Mouse (Mus musculus) thymus, postnatal 14 days (tissue): ENCODE results near the gene Tas2r134.

ENCODE experiments used
- DNase-seq: peaks from one replicate; pipeline ENCODE4 v3.0.0; 2021

Tas2r134 gene

DNA sequence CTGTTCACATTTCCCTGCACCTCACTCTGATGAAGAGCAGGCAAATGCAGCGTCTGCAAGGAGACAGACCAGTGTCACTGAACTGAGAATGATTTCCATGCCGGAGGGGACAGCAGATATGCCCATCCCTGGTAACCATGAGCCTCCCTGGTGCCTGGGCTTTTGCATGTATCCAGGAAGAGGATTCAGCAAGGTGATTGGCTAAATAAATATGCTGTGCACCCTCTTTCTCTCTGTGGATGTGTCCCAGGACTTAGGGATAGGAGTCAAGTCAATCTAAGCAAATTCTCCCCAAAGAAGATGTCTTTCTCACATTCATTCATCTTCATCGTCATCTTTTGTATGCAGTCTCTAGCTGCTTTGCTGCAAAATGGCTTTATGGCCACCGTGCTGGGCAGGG lies at the start of gene Tas2r134:
Gene Tas2r134, plus strand, starts transcription at position 301 of the 400 bp plus-strand sequence.
- DNase-seq = no peak

GRCm38 (mm10) chr2:51579767-51580166 lies 47.5 kb upstream of the Tas2r134 start:
- DNase-seq = no peak

GRCm38 (mm10) chr2:51584050-51585046 lies 43.0 kb upstream of the Tas2r134 start:
- DNase-seq = no peak

DNA sequence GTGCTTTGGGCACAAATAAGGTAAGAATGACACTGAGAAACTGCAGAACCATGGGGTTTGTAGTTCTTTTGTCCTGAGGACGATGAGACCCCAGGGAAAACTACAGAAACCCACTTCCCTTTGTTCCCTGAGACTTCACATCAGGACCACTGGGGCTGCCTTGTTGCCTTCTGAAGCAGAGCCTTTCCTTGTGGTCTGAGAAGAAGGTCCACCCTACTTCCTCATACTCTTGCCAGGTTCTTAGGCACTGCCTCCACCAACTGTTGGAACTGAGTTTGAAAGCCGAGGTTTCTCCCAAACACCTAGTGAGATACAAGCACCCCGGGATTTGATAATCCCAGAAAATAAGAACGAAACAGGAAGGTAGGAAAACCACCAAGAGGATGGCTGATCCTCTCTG lies 39.0 kb upstream of the Tas2r134 start:
- no peak for DNase-seq

DNA sequence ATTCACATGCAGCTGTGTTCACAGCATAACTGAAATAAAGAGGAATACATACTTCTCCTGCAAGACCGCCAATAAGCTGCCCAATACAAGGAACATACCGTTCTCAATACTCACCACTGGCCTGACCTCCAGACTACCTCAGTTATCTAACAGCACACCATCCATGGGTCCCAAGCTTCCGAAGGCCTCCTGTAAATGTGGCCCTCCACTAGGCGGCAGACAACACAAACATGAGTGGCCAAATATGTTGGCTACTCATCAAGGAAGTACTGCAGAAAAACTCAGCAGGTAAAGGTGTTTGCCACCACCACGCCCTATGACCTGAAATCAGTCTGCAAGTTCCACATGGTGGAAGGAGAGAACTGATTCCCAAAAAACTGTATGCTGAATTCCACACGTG lies 38.4 kb upstream of the Tas2r134 start:
- no peak for DNase-seq

DNA sequence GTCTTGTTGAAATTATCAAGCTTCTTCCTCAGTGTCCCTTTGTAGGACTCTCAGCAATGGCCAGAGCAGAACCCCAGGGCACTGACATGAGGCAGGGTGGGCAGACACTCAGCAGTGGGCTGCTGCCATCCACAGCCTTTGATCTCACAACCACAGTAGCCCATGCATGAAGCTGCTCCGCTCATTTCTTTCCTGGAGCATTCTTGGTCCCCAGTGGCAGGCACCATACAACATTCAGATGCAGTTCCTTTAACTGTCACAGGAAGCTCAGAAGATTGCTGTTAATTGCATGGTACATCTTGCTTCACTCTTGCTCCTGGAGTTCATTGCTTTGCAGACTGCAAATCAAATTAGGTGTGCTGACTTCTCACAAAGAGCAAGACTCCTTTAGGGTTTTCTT lies 37.7 kb upstream of the Tas2r134 start:
- no peak for DNase-seq

DNA sequence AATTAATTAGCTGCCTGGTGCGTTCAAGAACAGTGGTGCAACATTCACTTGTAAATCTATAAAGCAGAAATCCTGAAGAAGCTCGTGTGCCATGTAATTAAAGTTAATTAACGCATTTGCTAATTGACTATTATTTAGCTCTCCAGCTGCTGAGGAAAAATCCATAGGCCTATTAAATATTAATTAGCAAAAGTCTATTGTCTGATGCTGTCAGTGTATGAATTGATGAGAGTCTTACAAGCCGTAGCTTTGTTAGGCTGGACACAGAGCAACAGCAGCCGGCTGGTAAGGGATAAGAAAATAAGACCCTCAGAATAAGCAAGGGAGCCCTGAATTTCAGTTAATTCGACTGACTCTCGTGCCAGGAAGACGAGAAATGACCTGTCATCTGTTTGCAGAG lies 37.0 kb upstream of the Tas2r134 start:
- no peak for DNase-seq

- no peak for DNase-seq
These were observed 35.2 kb upstream of the Tas2r134 start for GRCm38 (mm10) chr2:51592157-51592556.

- no peak for DNase-seq
These were observed 27.7 kb upstream of the Tas2r134 start for GRCm38 (mm10) chr2:51599473-51600201.

DNA sequence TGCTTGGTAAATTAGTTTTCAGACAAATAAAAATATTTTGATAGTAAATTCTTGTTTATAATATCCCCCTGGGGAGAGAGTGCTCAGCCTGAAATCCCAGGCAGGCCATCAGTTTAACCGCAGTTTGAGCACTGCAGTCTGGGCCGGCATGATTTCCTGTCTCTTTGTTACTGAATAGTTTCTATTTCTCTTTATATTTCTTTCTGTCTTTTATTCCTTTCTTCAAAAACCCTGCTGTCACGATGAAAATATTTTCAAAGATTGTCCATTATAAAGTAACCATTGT lies 27.2 kb upstream of the Tas2r134 start:
- no peak for DNase-seq

GRCm38 (mm10) chr2:51600873-51601272 lies 26.4 kb upstream of the Tas2r134 start:
- no peak for DNase-seq

DNA sequence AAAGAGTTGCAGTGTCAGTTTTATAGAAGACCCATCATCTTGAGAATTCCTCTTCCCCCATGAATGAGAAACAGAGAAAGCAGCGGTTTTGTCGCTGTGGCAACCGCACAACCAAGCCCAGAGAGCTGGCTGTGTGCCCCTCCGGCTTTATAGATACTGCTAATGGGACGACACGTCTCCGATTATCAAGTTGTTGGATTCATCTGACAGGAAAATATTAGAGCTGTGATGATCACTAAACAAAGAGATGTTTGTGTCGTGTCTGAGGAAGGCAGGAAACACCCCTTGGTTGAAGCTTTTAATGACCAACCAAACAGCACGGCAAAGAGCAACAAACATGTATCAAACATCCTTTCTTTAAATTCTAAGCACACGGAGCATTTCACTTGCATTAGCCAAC lies 17.0 kb upstream of the Tas2r134 start:
- DNase-seq = no peak

DNA sequence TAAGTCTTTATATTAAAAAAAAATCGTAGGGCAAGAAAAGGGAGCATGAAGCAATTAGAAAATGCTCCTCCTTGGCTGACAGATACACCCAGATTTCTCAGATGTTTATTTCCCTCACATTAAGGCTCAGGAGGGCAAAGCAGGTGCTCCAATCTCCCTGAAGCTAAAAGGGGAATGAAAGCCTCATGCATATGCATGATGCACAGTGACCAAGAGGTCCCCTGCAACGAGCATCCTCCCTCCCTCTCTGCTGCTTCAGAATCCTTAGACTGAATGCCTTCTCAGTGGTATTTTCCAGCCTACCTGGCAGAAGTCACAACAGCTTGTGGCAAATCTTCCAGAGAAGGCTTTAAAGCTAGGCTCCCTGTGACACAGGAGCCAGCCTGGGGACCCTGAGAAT lies 16.4 kb upstream of the Tas2r134 start:
- no peak for DNase-seq

- DNase-seq = no peak
These were observed 13.6 kb upstream of the Tas2r134 start for GRCm38 (mm10) chr2:51613716-51614115.

DNA sequence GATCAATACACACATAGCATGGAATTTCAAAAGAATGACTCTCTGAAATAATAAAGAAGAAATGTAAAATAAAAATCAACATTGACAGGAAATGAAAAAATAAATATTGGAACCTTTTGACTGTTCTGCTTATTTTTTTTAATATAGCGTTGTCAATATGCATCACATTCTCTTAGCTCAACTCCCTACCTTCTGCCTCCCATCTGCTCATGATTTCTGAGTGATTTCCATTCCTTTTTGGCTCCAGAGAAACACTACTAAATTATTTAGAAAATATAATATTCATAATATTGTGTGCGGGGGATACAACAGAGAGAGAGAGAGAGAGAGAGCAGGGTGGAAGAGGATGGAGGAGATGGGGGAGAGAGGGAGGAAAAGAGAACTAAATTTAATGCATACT lies 5.4 kb upstream of the Tas2r134 start:
- DNase-seq = no peak

- DNase-seq = no peak
These were observed 1.3 kb upstream of the Tas2r134 start for GRCm38 (mm10) chr2:51626007-51626406.

- no peak for DNase-seq
These were observed 4.1 kb downstream of the Tas2r134 start for GRCm38 (mm10) chr2:51631428-51631827.

DNA sequence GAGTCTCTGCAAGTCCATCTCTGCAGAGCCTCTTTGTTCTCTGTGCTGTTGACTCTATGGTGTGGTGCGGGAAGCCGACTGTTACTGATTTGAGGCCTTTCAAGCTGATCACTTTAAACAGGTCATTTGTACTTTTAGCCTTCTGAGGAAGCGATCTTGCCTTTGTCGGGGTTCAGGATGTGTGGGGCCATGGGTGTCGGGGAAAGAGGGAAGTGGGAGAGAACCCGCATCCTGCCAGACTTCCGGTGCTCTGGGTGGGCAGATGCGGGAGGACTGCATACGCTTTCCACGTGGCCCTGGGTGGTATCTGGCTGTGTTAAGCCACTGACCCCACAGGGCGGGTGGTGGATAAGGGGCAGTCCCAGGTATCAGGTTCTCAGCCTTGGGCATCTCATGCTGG lies 10.4 kb downstream of the Tas2r134 start:
- peak; percentile 4 for DNase-seq

DNA sequence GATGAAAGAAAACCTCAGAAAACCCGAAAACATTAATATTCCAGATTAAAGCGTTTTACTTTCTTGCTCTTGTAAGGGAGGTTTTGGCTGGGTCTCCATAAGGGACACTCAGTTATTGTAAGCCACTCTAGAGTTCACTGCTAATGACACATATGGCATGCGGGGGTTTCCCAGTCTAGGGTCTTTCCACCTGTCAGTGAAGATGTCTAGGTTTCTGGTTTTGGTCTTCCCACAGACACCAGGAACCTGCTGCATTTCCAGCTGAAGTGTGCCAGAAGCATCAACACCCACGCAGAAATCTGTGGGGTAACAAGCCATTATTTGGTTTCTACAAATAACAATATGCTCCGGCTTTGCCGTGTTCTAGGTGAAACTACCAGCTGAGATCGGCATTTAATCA lies 14.3 kb downstream of the Tas2r134 start:
- no peak for DNase-seq

- no peak for DNase-seq
These were observed 16.2 kb downstream of the Tas2r134 start for GRCm38 (mm10) chr2:51643244-51644139.

GRCm38 (mm10) chr2:51647972-51648371 lies 20.7 kb downstream of the Tas2r134 start:
- DNase-seq = no peak

- DNase-seq = no peak
These were observed 22.6 kb downstream of the Tas2r134 start for GRCm38 (mm10) chr2:51649887-51650286.

DNA sequence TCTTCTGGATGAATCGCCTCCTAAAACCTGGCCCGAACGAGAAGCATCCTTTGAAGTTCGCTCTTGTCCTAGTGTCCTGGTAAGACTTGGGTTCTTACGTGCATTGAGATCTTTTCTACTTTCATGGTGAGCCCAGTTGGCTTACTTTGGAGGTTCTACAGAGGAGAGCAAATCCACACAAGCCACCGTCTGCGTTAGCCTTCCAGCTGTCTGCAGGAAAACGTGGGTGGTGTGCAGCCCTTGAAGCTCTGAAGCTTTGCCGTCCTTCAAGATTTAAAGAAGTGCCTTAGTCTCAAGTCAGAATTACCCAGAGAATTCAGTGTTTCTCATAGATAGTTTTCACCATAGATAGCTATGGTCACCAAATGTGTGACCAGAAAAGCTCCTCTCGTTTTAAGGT lies 24.8 kb downstream of the Tas2r134 start:
- DNase-seq = no peak
